Mouse (Mus musculus) myocyte (in vitro differentiated cells): Measurements from ENCODE around the gene Prss54.

Experiments
- CEBPB ChIP-seq: IDR thresholded peaks from 2 replicates; pipeline ENCODE4 v1.6.1; 2011; ENCODE audit warnings: mild to moderate bottlenecking, moderate library complexity; ENCODE audit not compliant: poor library complexity, insufficient read depth, severe bottlenecking
- MAX ChIP-seq: IDR thresholded peaks from one replicate; pipeline ENCODE4 v1.6.1; 2011; ENCODE audit warnings: low read depth, mild to moderate bottlenecking, control low read depth
- POLR2A ChIP-seq: IDR thresholded peaks from one replicate; pipeline ENCODE4 v1.6.1; 2011; ENCODE audit warnings: low read depth, mild to moderate bottlenecking, control low read depth, moderate library complexity; ENCODE audit not compliant: insufficient read length
- USF1 ChIP-seq: IDR thresholded peaks from one replicate; pipeline ENCODE4 v1.6.1; 2011; ENCODE audit warnings: low read depth, mild to moderate bottlenecking, control low read depth, moderate library complexity

- TF ChIP-seq POLR2A, result no peak
- no peak for TF ChIP-seq CEBPB
- TF ChIP-seq MAX, result no peak
- no peak for TF ChIP-seq USF1
Measured at GRCm38 (mm10) chr8:95528194-95528593, 47.9 kb downstream of the Prss54 start.
